Mouse (Mus musculus) spleen, adult 2 months (tissue): ENCODE measurements around the gene Ubac1.

Experiments used
- CTCF ChIP-seq: fragments of 200-500 bp; IDR thresholded peaks from 2 replicates; pipeline ENCODE4 v1.5.1; 2011; ENCODE audit warnings: mild to moderate bottlenecking, inconsistent platforms; ENCODE audit not compliant: insufficient read depth, insufficient read length, insufficient replicate concordance; ENCODE audit errors: extremely low read depth
- POLR2A ChIP-seq: fragments of 200-500 bp; IDR thresholded peaks from 2 replicates; pipeline ENCODE4 v1.6.1; 2011; ENCODE audit warnings: low read depth, low read length, inconsistent platforms

DNA sequence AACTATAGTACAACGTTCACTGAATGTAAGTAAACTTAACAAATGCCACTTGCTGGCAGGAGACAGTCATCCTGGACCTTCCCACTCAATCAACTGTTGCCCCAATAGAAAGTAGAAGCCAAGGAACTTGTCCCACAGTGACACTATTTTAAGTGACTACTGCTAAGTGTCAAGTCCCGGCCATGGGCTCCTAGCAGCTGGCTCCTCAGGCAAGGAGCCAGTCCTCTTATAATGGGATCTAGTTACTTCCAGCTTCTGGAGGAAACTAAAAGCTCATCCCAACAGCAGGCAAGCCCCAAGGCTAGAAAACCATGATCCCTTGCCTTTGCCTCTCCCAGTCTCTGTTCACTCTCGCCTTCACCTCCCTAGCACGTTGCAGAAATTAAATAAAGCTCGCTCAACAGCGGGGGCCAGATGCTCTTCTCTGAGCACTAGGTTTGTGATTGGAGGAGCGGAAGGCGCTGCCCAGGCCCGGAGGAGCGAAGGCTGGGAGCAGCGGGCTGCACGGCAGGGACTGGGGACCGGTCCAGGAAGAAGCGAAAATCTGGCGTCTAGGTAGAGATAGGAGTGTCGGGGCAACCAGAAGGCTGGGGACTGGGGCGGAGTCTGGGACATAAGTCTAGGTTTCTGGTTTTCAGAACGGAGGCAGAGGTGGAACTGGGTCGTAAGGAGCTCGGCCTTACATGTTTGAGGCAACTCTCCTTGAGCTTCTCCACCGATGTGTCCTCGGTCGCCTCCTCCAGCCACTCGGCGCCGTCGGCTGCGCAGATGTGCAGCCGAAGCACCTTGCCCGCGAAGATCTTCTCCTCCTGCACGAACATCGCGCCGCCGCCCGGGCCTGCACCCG, 610 bp downstream of the Ubac1 start:
- TF ChIP-seq CTCF = no peak
- no peak for TF ChIP-seq POLR2A
